Mouse (Mus musculus): ENCODE measurements around the gene Frem1. TPM values are rescaled to one million over a fixed set of nuclear protein-coding genes. Genes with fewer than 3 reads are reported as not detected.

Gene Frem1
- total and polyA plus RNA-seq, 2 experiments from 2014 or later, result 1.9 to 7.5 TPM

DNA sequence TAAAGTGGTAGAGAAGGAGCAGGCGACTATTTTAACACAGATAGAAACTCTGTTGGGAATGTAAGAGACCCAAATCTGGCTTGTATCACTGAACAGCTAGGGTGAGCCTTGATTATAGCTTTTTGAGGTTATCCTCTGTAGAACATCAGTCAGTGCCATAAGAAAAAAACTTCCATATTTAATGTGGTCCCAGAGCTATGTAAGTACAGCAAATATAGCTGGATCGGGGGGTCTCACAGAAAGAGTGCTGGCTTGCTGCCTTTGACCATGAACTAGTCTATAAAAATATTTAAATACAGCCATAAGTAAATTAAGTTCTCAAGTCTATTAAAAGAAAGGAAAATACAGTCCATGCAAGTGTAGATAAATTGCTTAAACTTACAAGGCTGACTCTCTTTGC lies 171.9 kb downstream of the Frem1 start:
- no peak for TF ChIP-seq CTCF (IDR thresholded peaks at IDR 0.05; ENCODE audit: low read depth)
- no peak overlapping the region for H3K9ac ChIP-seq (replicated peaks; ENCODE audit: low read length)
- ATAC-seq (no peak), DNase-seq (ENCODE audit: low spot score) (no peak)
- H3K4me2 ChIP-seq (ENCODE audit: low read depth, low read length), result no peak overlapping the region
- 82% methylated on average over 2 of the region's 2 CpGs for WGBS
- no peaks in the 10 kb centered on the region for H3K9me3 ChIP-seq (ENCODE audit: low read length)
- H3K4me3 ChIP-seq (ENCODE audit: low read length), result no peak overlapping the region
- no peak overlapping the region for H3K27ac ChIP-seq
- 0 out of 2 replicates have a peak, but pooled peaks cover 3% of the 10 kb centered on the region for H3K4me1 ChIP-seq (ENCODE audit: insufficient read depth, low read length)
- H3K27me3 ChIP-seq (ENCODE audit: insufficient read depth, low read length), result no peaks in the 10 kb centered on the region
- H3K36me3 ChIP-seq (ENCODE audit: insufficient read depth, low read length), result no peaks in the 10 kb centered on the region

DNA sequence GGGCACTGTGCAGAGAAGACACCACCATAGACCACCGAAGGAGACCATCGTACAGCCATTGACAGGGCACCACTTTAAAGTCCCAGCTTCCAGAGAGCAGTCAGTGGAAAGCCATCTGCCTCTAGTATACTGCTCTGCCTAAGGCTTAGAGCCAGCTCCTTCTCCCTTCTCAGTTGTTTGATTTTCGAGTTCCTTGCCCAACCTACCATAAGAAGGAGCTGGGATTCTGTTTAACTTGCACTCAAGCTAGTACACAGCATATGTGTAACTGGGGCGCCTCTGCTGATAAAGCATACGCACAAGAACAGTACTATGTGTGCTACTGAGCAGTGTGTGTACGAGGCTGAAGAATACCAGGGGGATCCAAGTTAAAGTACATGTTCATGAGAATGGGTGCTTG lies 173.0 kb downstream of the Frem1 start:
- no peak for TF ChIP-seq CTCF (IDR thresholded peaks at IDR 0.05; ENCODE audit: low read depth)
- H3K27ac ChIP-seq, result no peak overlapping the region
- no peaks in the 10 kb centered on the region for H3K27me3 ChIP-seq (ENCODE audit: insufficient read depth, low read length)
- ATAC-seq (no peak), DNase-seq (ENCODE audit: low spot score) (no peak)
- H3K9me3 ChIP-seq (ENCODE audit: low read length), result no peaks in the 10 kb centered on the region
- H3K4me2 ChIP-seq (ENCODE audit: low read depth, low read length), result no peak overlapping the region
- H3K9ac ChIP-seq (replicated peaks; ENCODE audit: low read length), result no peak overlapping the region
- no peak overlapping the region for H3K4me3 ChIP-seq (ENCODE audit: low read length)
- H3K36me3 ChIP-seq (ENCODE audit: insufficient read depth, low read length), result no peaks in the 10 kb centered on the region
- no peaks in the 10 kb centered on the region for H3K4me1 ChIP-seq (ENCODE audit: insufficient read depth, low read length)
- WGBS, result 79% methylated on average over 6 of the region's 6 CpGs

DNA sequence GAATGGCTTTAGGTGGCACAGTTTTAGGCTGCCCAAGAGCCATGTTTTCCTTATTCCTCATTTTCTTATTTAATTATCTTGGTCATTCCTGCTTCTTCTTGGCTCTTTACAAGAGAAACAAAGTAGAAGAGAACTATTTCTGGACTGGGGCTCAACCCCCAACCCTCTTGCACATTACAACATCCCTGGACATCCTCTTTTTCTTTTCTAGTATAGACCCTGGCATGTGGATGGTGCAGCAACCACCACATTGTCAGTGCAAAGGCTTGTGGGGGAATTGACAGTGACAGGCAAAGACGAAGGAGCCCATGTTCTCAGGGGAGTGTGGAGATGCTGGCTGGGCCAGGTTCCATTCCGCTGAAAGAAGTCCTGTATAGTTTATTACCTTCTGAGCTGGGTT lies 175.5 kb downstream of the Frem1 start:
- TF ChIP-seq CTCF (IDR thresholded peaks at IDR 0.05; ENCODE audit: low read depth), result no peak
- Histone ChIP-seq H3K36me3 (ENCODE audit: insufficient read depth, low read length) (no peaks in the 10 kb centered on the region), H3K9me3 (ENCODE audit: low read length) (no peaks in the 10 kb centered on the region), H3K27me3 (ENCODE audit: insufficient read depth, low read length) (no peaks in the 10 kb centered on the region), H3K4me1 (ENCODE audit: insufficient read depth, low read length) (no peaks in the 10 kb centered on the region), H3K4me3 (ENCODE audit: low read length) (no peak overlapping the region), H3K9ac (replicated peaks; ENCODE audit: low read length) (no peak overlapping the region), H3K4me2 (ENCODE audit: low read depth, low read length) (no peak overlapping the region), H3K27ac (no peak overlapping the region)
- DNase-seq (ENCODE audit: low spot score) (no peak), ATAC-seq (no peak)
- WGBS, result 80% methylated on average over 2 of the region's 2 CpGs

DNA sequence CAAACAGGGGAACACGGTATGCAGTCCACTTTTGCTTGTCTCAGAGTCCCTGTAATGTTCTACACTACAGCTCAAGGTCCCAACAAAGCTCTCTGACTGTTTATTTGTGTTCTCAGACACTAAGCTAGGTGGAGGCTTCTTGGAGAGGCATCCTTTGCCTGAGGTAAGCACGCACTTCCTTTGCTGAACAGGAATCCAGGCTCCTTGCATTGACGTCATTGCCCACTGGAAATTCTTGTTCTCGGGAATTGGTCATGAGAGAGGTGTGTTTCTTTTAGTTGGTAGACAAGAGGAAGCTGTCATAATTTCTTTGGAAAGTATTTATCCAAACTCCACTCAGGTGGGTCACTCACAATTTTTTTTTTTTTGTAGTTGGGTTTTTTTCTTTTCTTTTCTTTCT lies 176.6 kb downstream of the Frem1 start:
- TF ChIP-seq CTCF (IDR thresholded peaks at IDR 0.05; ENCODE audit: low read depth), result no peak
- H3K27ac ChIP-seq, result no peak overlapping the region
- 87% methylated on average over 4 of the region's 4 CpGs for WGBS
- ATAC-seq (no peak), DNase-seq (ENCODE audit: low spot score) (no peak)
- no peaks in the 10 kb centered on the region for H3K36me3 ChIP-seq (ENCODE audit: insufficient read depth, low read length)
- H3K9me3 ChIP-seq (ENCODE audit: low read length), result no peaks in the 10 kb centered on the region
- no peaks in the 10 kb centered on the region for H3K4me1 ChIP-seq (ENCODE audit: insufficient read depth, low read length)
- no peak overlapping the region for H3K4me3 ChIP-seq (ENCODE audit: low read length)
- H3K4me2 ChIP-seq (ENCODE audit: low read depth, low read length), result no peak overlapping the region
- no peak overlapping the region for H3K9ac ChIP-seq (replicated peaks; ENCODE audit: low read length)
- no peaks in the 10 kb centered on the region for H3K27me3 ChIP-seq (ENCODE audit: insufficient read depth, low read length)

DNA sequence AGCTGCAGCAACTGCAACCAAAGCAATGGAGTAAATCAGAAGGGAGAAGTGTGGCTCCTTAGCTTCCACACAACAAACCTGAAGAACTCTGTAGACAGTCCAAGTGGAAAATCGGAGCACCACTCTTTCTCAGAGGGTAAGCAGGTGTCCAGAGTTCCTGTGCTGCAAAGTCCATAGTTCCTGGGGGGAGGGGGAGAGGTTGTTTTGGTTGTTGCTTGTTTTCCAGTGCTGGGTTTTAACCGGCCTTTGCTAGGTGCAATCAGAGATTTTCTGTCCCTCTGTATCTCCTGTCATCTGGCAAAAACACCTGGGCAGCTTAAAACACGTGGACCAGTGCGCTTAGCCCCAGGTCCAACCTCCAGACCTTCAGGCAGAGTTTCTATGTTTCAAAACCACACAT lies 177.3 kb downstream of the Frem1 start:
- no peak for TF ChIP-seq CTCF (IDR thresholded peaks at IDR 0.05; ENCODE audit: low read depth)
- WGBS, result 77% methylated on average over 4 of the region's 4 CpGs
- Histone ChIP-seq H3K9ac (replicated peaks; ENCODE audit: low read length) (no peak overlapping the region), H3K9me3 (ENCODE audit: low read length) (no peaks in the 10 kb centered on the region), H3K36me3 (ENCODE audit: insufficient read depth, low read length) (no peaks in the 10 kb centered on the region), H3K4me2 (ENCODE audit: low read depth, low read length) (no peak overlapping the region), H3K27me3 (ENCODE audit: insufficient read depth, low read length) (no peaks in the 10 kb centered on the region), H3K4me3 (ENCODE audit: low read length) (no peak overlapping the region), H3K4me1 (ENCODE audit: insufficient read depth, low read length) (no peaks in the 10 kb centered on the region), H3K27ac (no peak overlapping the region)
- DNase-seq (ENCODE audit: low spot score) (no peak), ATAC-seq (no peak)

DNA sequence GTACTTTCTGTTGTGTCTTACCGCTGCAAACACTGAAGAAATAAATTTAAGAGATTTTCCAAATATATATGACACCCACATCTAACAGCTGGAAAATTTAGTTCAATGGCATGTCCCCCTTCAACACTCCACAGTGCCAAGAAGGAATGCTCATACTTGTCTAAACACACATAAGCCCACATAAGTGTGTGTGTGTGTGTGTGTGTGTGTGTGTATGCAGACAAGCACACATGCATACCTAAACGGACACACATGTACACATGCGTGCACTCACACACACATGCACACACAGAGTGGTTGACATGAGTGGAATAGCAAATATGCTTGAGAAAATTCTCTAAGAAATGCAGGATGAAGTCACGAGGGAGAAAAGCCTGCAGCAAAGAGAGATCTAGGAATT lies 179.6 kb downstream of the Frem1 start:
- 74% methylated on average over 4 of the region's 4 CpGs for WGBS
- no peak for DNase-seq (ENCODE audit: low spot score)

DNA sequence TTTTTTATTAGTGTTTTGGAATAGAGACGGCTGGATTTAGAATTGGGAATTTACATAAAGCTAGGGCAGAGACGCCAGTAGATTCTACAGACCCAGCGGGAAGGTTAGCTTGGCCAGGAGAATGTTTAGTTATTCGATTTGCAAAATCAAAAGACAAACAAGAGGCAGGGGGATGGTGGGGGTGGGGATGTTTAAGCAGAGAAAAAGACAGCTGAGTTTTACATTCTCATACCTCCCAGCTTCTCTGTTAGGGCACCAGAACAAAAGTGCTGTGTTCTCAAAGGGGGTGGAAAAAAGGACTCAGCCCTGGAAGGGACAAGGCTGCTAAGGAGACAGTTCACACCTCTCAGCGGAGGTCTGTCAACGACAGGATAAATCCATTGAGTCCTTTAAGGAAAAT lies 180.0 kb downstream of the Frem1 start:
- H3K9me3 ChIP-seq (ENCODE audit: low read length), result no peaks in the 10 kb centered on the region
- no peaks in the 10 kb centered on the region for H3K4me1 ChIP-seq (ENCODE audit: insufficient read depth, low read length)
- H3K27ac ChIP-seq, result no peak overlapping the region
- DNase-seq (ENCODE audit: low spot score) (no peak), ATAC-seq (no peak)
- H3K9ac ChIP-seq (replicated peaks; ENCODE audit: low read length), result no peak overlapping the region
- no peaks in the 10 kb centered on the region for H3K27me3 ChIP-seq (ENCODE audit: insufficient read depth, low read length)
- H3K4me3 ChIP-seq (ENCODE audit: low read length), result no peak overlapping the region
- no peak overlapping the region for H3K4me2 ChIP-seq (ENCODE audit: low read depth, low read length)
- WGBS, result 23% methylated on average over 6 of the region's 6 CpGs
- H3K36me3 ChIP-seq (ENCODE audit: insufficient read depth, low read length), result no peaks in the 10 kb centered on the region
- no peak for TF ChIP-seq CTCF (IDR thresholded peaks at IDR 0.05; ENCODE audit: low read depth)

More for the DNA sequence above, 179.6 kb downstream of the Frem1 start:
- TF ChIP-seq CTCF (IDR thresholded peaks at IDR 0.05; ENCODE audit: low read depth), result no peak
- no peaks in the 10 kb centered on the region for H3K27me3 ChIP-seq (ENCODE audit: insufficient read depth, low read length)
- no peaks in the 10 kb centered on the region for H3K9me3 ChIP-seq (ENCODE audit: low read length)
- H3K4me3 ChIP-seq (ENCODE audit: low read length), result no peak overlapping the region
- H3K4me2 ChIP-seq (ENCODE audit: low read depth, low read length), result no peak overlapping the region
- H3K4me1 ChIP-seq (ENCODE audit: insufficient read depth, low read length), result no peaks in the 10 kb centered on the region
- no peaks in the 10 kb centered on the region for H3K36me3 ChIP-seq (ENCODE audit: insufficient read depth, low read length)
- ATAC-seq, result no peak
- no peak overlapping the region for H3K27ac ChIP-seq
- H3K9ac ChIP-seq (replicated peaks; ENCODE audit: low read length), result no peak overlapping the region

All from hindbrain, postnatal 0 days (tissue).